Mouse (Mus musculus) frontal cortex, adult (tissue): Measurements from ENCODE around the gene Atg4c.

Source experiments
- ATAC-seq: cut with Nextera tagmentation; 2 replicates; pipeline ENCODE4 v1.9.2; 2017; ENCODE audit warnings: mild to moderate bottlenecking, moderate library complexity, mixed read lengths; ENCODE audit not compliant: low TSS enrichment

The Atg4c gene

GRCm38 (mm10) chr4:99193810-99194582, at the start of gene Atg4c:
Gene Atg4c (plus strand): TSS chr4:99193934.
- peak; percentile 96 for ATAC-seq

GRCm38 (mm10) chr4:99151434-99151833, 42.3 kb upstream of the Atg4c start:
- ATAC-seq, result no peak

- no peak for ATAC-seq
Measured at GRCm38 (mm10) chr4:99151885-99152558, 41.7 kb upstream of the Atg4c start.

GRCm38 (mm10) chr4:99156641-99157307, 37.0 kb upstream of the Atg4c start:
- ATAC-seq, result no peak

GRCm38 (mm10) chr4:99158495-99158894, 35.2 kb upstream of the Atg4c start:
- no peak for ATAC-seq

GRCm38 (mm10) chr4:99160414-99160813, 33.3 kb upstream of the Atg4c start:
- ATAC-seq, result no peak

- ATAC-seq, result no peak
Measured at GRCm38 (mm10) chr4:99160899-99161298, 32.8 kb upstream of the Atg4c start.

GRCm38 (mm10) chr4:99161457-99161971, 32.2 kb upstream of the Atg4c start:
- ATAC-seq, result peak; percentile 84

GRCm38 (mm10) chr4:99163001-99163400, 30.7 kb upstream of the Atg4c start:
- ATAC-seq, result no peak

- ATAC-seq, result no peak
Measured at GRCm38 (mm10) chr4:99163547-99163946, 30.2 kb upstream of the Atg4c start.

GRCm38 (mm10) chr4:99168869-99169268, 24.9 kb upstream of the Atg4c start:
- no peak for ATAC-seq

- ATAC-seq, result no peak
Measured at GRCm38 (mm10) chr4:99174265-99174664, 19.5 kb upstream of the Atg4c start.

GRCm38 (mm10) chr4:99176841-99177240, 16.9 kb upstream of the Atg4c start:
- no peak for ATAC-seq

- no peak for ATAC-seq
Measured at GRCm38 (mm10) chr4:99177255-99177654, 16.5 kb upstream of the Atg4c start.

GRCm38 (mm10) chr4:99178851-99179250, 14.9 kb upstream of the Atg4c start:
- ATAC-seq, result no peak

GRCm38 (mm10) chr4:99179446-99180120, 14.2 kb upstream of the Atg4c start:
- ATAC-seq, result no peak

- ATAC-seq, result no peak
Measured at GRCm38 (mm10) chr4:99180921-99181320, 12.8 kb upstream of the Atg4c start.

GRCm38 (mm10) chr4:99181739-99182419, 11.9 kb upstream of the Atg4c start:
- no peak for ATAC-seq

GRCm38 (mm10) chr4:99182660-99183431, 10.9 kb upstream of the Atg4c start:
- ATAC-seq, result peak; percentile 81

GRCm38 (mm10) chr4:99184678-99185077, 9.1 kb upstream of the Atg4c start:
- ATAC-seq, result no peak

- no peak for ATAC-seq
Measured at GRCm38 (mm10) chr4:99185305-99185704, 8.4 kb upstream of the Atg4c start.
